Mouse (Mus musculus) kidney, embryonic 14.5 days (tissue): ENCODE results near the gene Asxl1. TPM values are rescaled to one million over a fixed set of nuclear protein-coding genes. Genes with fewer than 3 reads are reported as not detected.

Experiments
- ATAC-seq: fragments of 200-750 bp; cut with Nextera tagmentation; 2 replicates; pipeline ENCODE4 v1.8.0; 2017; ENCODE audit warnings: moderate number of reproducible peaks, mild to moderate bottlenecking, moderate TSS enrichment, moderate library complexity; ENCODE audit not compliant: low FRiP score, low TSS enrichment
- H3K27ac ChIP-seq: fragments of 300-500 bp; sonication (generic); 2 replicates; pipeline ENCODE4 v1.5.1; 2014; ENCODE audit warnings: low read depth, mild to moderate bottlenecking, low read length, moderate library complexity, mixed read lengths
- H3K27me3 ChIP-seq: fragments of 300-500 bp; sonication (generic); 2 replicates; pipeline ENCODE4 v1.6.1; 2014; ENCODE audit warnings: mild to moderate bottlenecking, low read length; ENCODE audit not compliant: control insufficient read depth, insufficient read depth
- H3K36me3 ChIP-seq: fragments of 300-500 bp; sonication (generic); 2 replicates; pipeline ENCODE4 v1.6.1; 2014; ENCODE audit warnings: low read length, mixed read lengths; ENCODE audit not compliant: control insufficient read depth, insufficient read depth
- H3K4me1 ChIP-seq: fragments of 300-500 bp; sonication (generic); 2 replicates; pipeline ENCODE4 v1.6.1; 2014; ENCODE audit warnings: low read length, mixed read lengths; ENCODE audit not compliant: control insufficient read depth, insufficient read depth
- H3K4me2 ChIP-seq: fragments of 300-500 bp; sonication (generic); replicated peaks from 2 replicates; pipeline ENCODE4 v1.6.1; 2014; ENCODE audit warnings: low read depth, mild to moderate bottlenecking, low read length
- H3K4me3 ChIP-seq: fragments of 300-500 bp; sonication (generic); 2 replicates; pipeline ENCODE4 v1.5.1; 2014; ENCODE audit warnings: mild to moderate bottlenecking, low read length
- H3K9ac ChIP-seq: fragments of 300-500 bp; sonication (generic); 2 replicates; pipeline ENCODE4 v1.6.1; 2014; ENCODE audit warnings: low read depth, mild to moderate bottlenecking, low read length, moderate library complexity
- H3K9me3 ChIP-seq: fragments of 300-500 bp; sonication (generic); 2 replicates; pipeline ENCODE4 v1.6.1; 2016; ENCODE audit warnings: low read length; ENCODE audit not compliant: control insufficient read depth
- WGBS: fragments of 180-500 bp; shearing (Covaris S2); extraction: QIAGEN DNeasy Blood & Tissue Kit; methylation state at CpG from one replicate; pipeline ENCODE4 v1.1.7; 2014; 5-methylcytosine and 5-hydroxymethylcytosine counted together
- polyA plus RNA-seq: library from polyadenylated mRNA; unstranded; fragments of >200 nt; fragmentation: Nextera tagmentation; extraction: Ambion mirVana; gene quantifications from 2 replicates; pipeline ENCODE4 v1.2.1, GENCODE M21; 2014

Gene Asxl1
- polyA plus RNA-seq, 1 experiment from 2014 or later = 20.8 TPM

DNA sequence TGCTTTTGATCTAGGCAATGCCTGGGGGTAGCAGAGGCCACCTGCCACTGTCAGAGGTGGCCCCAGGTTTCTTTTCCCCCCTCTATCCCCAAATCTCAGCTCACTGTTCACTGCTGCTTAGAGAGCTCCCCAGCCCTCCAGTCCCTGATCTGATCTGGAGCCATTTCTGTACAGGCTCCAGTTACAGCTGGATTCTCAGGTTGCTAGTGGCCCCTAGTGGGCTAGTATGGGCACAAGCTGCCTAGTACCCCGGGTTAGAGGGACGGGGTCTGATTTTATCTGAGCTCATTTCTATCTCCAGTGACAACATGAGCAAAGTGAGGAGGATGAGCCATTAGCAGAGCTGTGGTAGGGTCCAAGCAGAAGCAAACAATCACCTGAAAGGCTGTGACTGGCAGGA, 69.0 kb downstream of the Asxl1 start:
- Histone ChIP-seq H3K36me3 (peaks cover 92% of the 10 kb centered on the region), H3K4me2 (no peak overlapping the region), H3K9me3 (no peaks in the 10 kb centered on the region)

DNA sequence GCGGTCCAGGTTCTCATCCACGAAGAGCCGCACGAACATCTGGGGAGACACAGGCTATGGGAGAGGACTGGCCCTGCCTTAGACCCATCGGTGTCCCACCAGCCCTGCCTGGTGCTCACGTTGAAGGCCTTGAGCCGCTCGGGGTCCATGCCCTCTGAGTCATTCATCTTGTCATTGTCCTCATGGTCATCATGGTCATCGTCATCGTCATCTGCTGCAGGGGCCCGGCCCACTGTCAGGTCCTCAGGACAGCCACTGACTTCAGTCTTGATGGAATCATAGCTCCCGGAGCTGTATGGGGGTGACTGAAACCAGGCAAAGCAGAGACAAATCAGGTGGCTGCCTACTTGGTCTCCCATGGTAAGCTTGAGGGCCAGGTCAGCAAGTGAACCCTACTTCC, 72.2 kb downstream of the Asxl1 start:
- H3K9me3 ChIP-seq = no peaks in the 10 kb centered on the region
- peaks cover 5% of the 10 kb centered on the region; the same call in 1 of the 2 replicates for H3K4me1 ChIP-seq
- no peak for ATAC-seq
- H3K4me3 ChIP-seq = no peak overlapping the region
- no peaks in the 10 kb centered on the region for H3K27me3 ChIP-seq
- WGBS = 97% methylated on average over 12 of the region's 12 CpGs
- no peak overlapping the region for H3K9ac ChIP-seq
- H3K4me2 ChIP-seq = no peak overlapping the region
- H3K36me3 ChIP-seq = peaks cover 76% of the 10 kb centered on the region
- no peak overlapping the region for H3K27ac ChIP-seq

More for the DNA sequence above, 69.0 kb downstream of the Asxl1 start:
- ATAC-seq = no peak
- no peak overlapping the region for H3K9ac ChIP-seq
- no peaks in the 10 kb centered on the region for H3K4me1 ChIP-seq
- no peaks in the 10 kb centered on the region for H3K27me3 ChIP-seq
- H3K27ac ChIP-seq = no peak overlapping the region
- H3K4me3 ChIP-seq = no peak overlapping the region
- WGBS = 25% methylated on average over 2 of the region's 2 CpGs

- H3K36me3 ChIP-seq = peaks cover 75% of the 10 kb centered on the region
- no peak overlapping the region for H3K4me3 ChIP-seq
- H3K4me1 ChIP-seq = peaks cover 5% of the 10 kb centered on the region; the same call in 1 of the 2 replicates
- WGBS = 100% methylated on average over 1 of the region's 1 CpGs
- no peak overlapping the region for H3K4me2 ChIP-seq
- no peak overlapping the region for H3K9ac ChIP-seq
- no peaks in the 10 kb centered on the region for H3K9me3 ChIP-seq
- no peaks in the 10 kb centered on the region for H3K27me3 ChIP-seq
- no peak for ATAC-seq
- no peak overlapping the region for H3K27ac ChIP-seq
These were observed 72.8 kb downstream of the Asxl1 start for GRCm38 (mm10) chr2:153418381-153418780.

GRCm38 (mm10) chr2:153421233-153421632, 75.6 kb downstream of the Asxl1 start:
- Histone ChIP-seq H3K4me2 (no peak overlapping the region), H3K4me3 (no peak overlapping the region), H3K27me3 (no peaks in the 10 kb centered on the region), H3K9ac (no peak overlapping the region), H3K4me1 (peaks cover 17% of the 10 kb centered on the region), H3K27ac (no peak overlapping the region), H3K36me3 (peaks cover 59% of the 10 kb centered on the region), H3K9me3 (no peaks in the 10 kb centered on the region)
- ATAC-seq = no peak

- H3K27ac ChIP-seq = no peak overlapping the region
- no peaks in the 10 kb centered on the region for H3K27me3 ChIP-seq
- H3K4me2 ChIP-seq = no peak overlapping the region
- ATAC-seq = no peak
- no peak overlapping the region for H3K4me3 ChIP-seq
- H3K9me3 ChIP-seq = no peaks in the 10 kb centered on the region
- no peak overlapping the region for H3K9ac ChIP-seq
- WGBS = 41% methylated on average over 5 of the region's 5 CpGs
- H3K36me3 ChIP-seq = peaks cover 51% of the 10 kb centered on the region
- peaks cover 20% of the 10 kb centered on the region for H3K4me1 ChIP-seq
These were observed 76.4 kb downstream of the Asxl1 start for GRCm38 (mm10) chr2:153422051-153422450.

GRCm38 (mm10) chr2:153423113-153423512, 77.5 kb downstream of the Asxl1 start:
- Histone ChIP-seq H3K27ac (no peak overlapping the region), H3K4me1 (peaks cover 23% of the 10 kb centered on the region), H3K9me3 (no peaks in the 10 kb centered on the region), H3K9ac (no peak overlapping the region), H3K27me3 (no peaks in the 10 kb centered on the region), H3K4me2 (no peak overlapping the region), H3K4me3 (no peak overlapping the region), H3K36me3 (peaks cover 48% of the 10 kb centered on the region)
- no peak for ATAC-seq
- WGBS = 92% methylated on average over 3 of the region's 3 CpGs

DNA sequence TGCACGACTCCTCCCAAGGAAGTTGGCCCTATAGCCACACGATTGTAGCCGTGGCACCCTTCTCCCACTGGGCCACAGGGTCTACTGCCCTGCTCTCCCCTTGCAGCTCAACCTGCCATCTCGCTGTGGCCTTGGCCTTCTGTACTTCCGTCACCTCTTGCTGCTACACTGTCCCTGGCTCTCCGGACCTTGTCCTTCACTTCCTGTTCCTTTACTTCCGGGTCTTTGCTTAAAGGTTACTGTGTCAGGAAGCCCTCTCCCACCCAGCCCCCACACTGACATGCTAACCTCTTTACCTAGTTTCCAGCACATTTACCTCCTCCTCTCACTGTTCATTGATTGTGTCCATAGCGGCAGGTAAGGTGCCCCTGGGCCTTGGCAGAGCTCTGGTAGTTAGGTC, 78.9 kb downstream of the Asxl1 start:
- H3K27me3 ChIP-seq = no peaks in the 10 kb centered on the region
- WGBS = 74% methylated on average over 8 of the region's 8 CpGs
- no peaks in the 10 kb centered on the region for H3K9me3 ChIP-seq
- ATAC-seq = no peak
- H3K36me3 ChIP-seq = peaks cover 45% of the 10 kb centered on the region
- H3K4me3 ChIP-seq = no peak overlapping the region
- no peak overlapping the region for H3K9ac ChIP-seq
- H3K27ac ChIP-seq = no peak overlapping the region
- peaks cover 23% of the 10 kb centered on the region for H3K4me1 ChIP-seq
- no peak overlapping the region for H3K4me2 ChIP-seq

DNA sequence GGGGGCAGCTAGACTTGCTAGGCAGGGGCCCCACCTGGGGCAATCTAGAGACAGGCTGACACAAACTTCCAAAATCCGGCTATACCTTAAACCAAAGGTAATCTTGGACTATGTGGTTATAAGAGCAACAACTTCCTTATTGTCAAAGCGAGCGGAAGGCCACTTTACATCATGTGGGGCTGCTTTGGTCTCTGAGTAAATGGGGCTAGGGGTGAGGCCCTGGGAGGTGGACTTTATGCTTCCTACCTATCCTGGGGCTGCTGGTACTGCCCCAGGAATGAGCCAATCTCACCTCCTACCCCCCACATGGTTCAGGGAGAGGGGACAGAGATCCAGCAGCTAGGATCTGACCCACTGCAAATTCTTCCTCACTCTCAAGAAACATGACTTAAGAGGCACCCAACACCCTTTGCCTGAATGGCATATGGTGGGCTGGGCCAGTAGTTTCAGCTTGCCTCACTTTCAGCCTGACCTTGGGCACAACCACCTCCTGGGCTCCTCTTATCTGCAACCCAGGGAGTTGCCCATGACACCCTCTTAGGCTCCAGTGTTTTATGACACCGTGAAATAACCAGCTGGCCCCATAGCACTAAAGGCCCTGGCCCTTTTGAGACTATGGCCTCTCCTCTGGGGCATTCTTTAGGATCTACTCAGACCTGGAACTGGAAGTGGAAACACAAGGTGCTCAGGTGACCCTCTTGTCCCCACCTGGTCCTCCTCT, 79.7 kb downstream of the Asxl1 start:
- Histone ChIP-seq H3K4me1 (peaks cover 23% of the 10 kb centered on the region), H3K9ac (no peak overlapping the region), H3K36me3 (peaks cover 44% of the 10 kb centered on the region), H3K4me3 (no peak overlapping the region), H3K27me3 (no peaks in the 10 kb centered on the region), H3K9me3 (no peaks in the 10 kb centered on the region), H3K27ac (peak overlapping the region; percentile 4; the same call in 1 of the 2 replicates), H3K4me2 (no peak overlapping the region)
- WGBS = 74% methylated on average over 4 of the region's 4 CpGs
- no peak for ATAC-seq

GRCm38 (mm10) chr2:153425998-153426670, 80.5 kb downstream of the Asxl1 start:
- ATAC-seq = no peak
- peak overlapping the region; percentile 18; the same call in 1 of the 2 replicates for H3K27ac ChIP-seq
- 71% methylated on average over 9 of the region's 9 CpGs for WGBS
- no peaks in the 10 kb centered on the region for H3K27me3 ChIP-seq
- no peaks in the 10 kb centered on the region for H3K9me3 ChIP-seq
- H3K4me2 ChIP-seq = no peak overlapping the region
- H3K9ac ChIP-seq = no peak overlapping the region
- H3K4me3 ChIP-seq = no peak overlapping the region
- peaks cover 23% of the 10 kb centered on the region for H3K4me1 ChIP-seq
- peaks cover 45% of the 10 kb centered on the region for H3K36me3 ChIP-seq
